Mouse (Mus musculus) gastrocnemius, postnatal 14 days (tissue): ENCODE measurements around the gene Ncapd2. TPM values are rescaled to one million over a fixed set of nuclear protein-coding genes. Genes with fewer than 3 reads are reported as not detected.

Source experiments
- DNase-seq: peaks from one replicate; pipeline ENCODE4 v3.0.0; 2021; ENCODE audit warnings: mixed read lengths
- intact Hi-C: fragments of 180-260 bp; cut with DNase I; formaldehyde crosslinking; loops from one replicate; pipeline ENCODE4 v1.15.1; 2025; ENCODE audit warnings: low total_unique reads
- total RNA-seq, 2 experiments: library from RNA; stranded (reverse); gene quantifications; 2 replicates each; pipeline ENCODE4 v1.2.3; 2021

Ncapd2 gene
- total RNA-seq, 2 experiments from 2014 or later: 18.4 to 18.7 TPM

- no peak for DNase-seq
- intact Hi-C loops: no loop called here
These were observed 37.0 kb downstream of the Ncapd2 start for GRCm38 (mm10) chr6:125154550-125154949.

GRCm38 (mm10) chr6:125153682-125154081, 37.8 kb downstream of the Ncapd2 start:
- intact Hi-C loops: no loop called here
- no peak for DNase-seq

- intact Hi-C loops: no loop called here
- no peak for DNase-seq
These were observed 38.5 kb downstream of the Ncapd2 start for GRCm38 (mm10) chr6:125153018-125153389.

GRCm38 (mm10) chr6:125152212-125153017, 39.1 kb downstream of the Ncapd2 start:
- intact Hi-C loops: no loop called here

GRCm38 (mm10) chr6:125149569-125149950, 41.9 kb downstream of the Ncapd2 start:
- DNase-seq: no peak
- intact Hi-C loops: no loop called here

More at GRCm38 (mm10) chr6:125152212-125153017, 39.1 kb downstream of the Ncapd2 start:
- peak; percentile 87 for DNase-seq

GRCm38 (mm10) chr6:125148926-125149568, 42.5 kb downstream of the Ncapd2 start:
- intact Hi-C loops: no loop called here
- DNase-seq: peak; percentile 91

- intact Hi-C loops: no loop called here
- DNase-seq: peak; percentile 80
These were observed 43.1 kb downstream of the Ncapd2 start for GRCm38 (mm10) chr6:125148251-125148925.

- DNase-seq: peak; percentile 47
These were observed 44.2 kb downstream of the Ncapd2 start for GRCm38 (mm10) chr6:125147329-125147728.

GRCm38 (mm10) chr6:125146797-125147196, 44.7 kb downstream of the Ncapd2 start:
- DNase-seq: peak; percentile 55
- intact Hi-C loops: no loop called here

More at GRCm38 (mm10) chr6:125147329-125147728, 44.2 kb downstream of the Ncapd2 start:
- intact Hi-C loops: no loop called here

- DNase-seq: no peak
- intact Hi-C loops: no loop called here
These were observed 45.4 kb downstream of the Ncapd2 start for GRCm38 (mm10) chr6:125146148-125146547.

- intact Hi-C loops: no loop called here
- peak; percentile 32 for DNase-seq
These were observed 46.0 kb downstream of the Ncapd2 start for GRCm38 (mm10) chr6:125145479-125145951.

- intact Hi-C loops: no loop called here
- DNase-seq: peak; percentile 89
These were observed 46.5 kb downstream of the Ncapd2 start, which contains the start of gene Iffo1 for GRCm38 (mm10) chr6:125145001-125145400. Iffo1 (plus strand) TSS chr6:125145241.

- DNase-seq: no peak
- intact Hi-C loops: no loop called here
These were observed 47.6 kb downstream of the Ncapd2 start for GRCm38 (mm10) chr6:125143904-125144303.

GRCm38 (mm10) chr6:125143128-125143527, 48.4 kb downstream of the Ncapd2 start:
- DNase-seq: no peak
- intact Hi-C loops: no loop called here

- DNase-seq: no peak
- intact Hi-C loops: no loop called here
These were observed 49.1 kb downstream of the Ncapd2 start for GRCm38 (mm10) chr6:125142436-125142835.

- intact Hi-C loops: loop anchor here (5.0 kb wide), 1 partner anchor 37 kb away; no protein-coding TSS in a partner anchor
- no peak for DNase-seq
These were observed 51.8 kb downstream of the Ncapd2 start for GRCm38 (mm10) chr6:125139747-125140146.

GRCm38 (mm10) chr6:125137002-125137671, 54.4 kb downstream of the Ncapd2 start:
- no peak for DNase-seq
- intact Hi-C loops: loop anchor here (5.0 kb wide), 1 partner anchor 35 kb away; no protein-coding TSS in a partner anchor

- intact Hi-C loops: no loop called here
These were observed 59.0 kb downstream of the Ncapd2 start for GRCm38 (mm10) chr6:125132470-125132869.

More at GRCm38 (mm10) chr6:125132470-125132869, 59.0 kb downstream of the Ncapd2 start:
- DNase-seq: no peak
